Mouse (Mus musculus) embryonic facial prominence, embryonic 12.5 days (tissue): Measurements from ENCODE around the gene Treml1. TPM values are rescaled to one million over a fixed set of nuclear protein-coding genes. Genes with fewer than 3 reads are reported as not detected.

Experiments
- ATAC-seq: fragments of 200-750 bp; cut with Nextera tagmentation; 2 replicates; pipeline ENCODE4 v1.8.0; 2017; ENCODE audit not compliant: insufficient number of reproducible peaks, insufficient read depth, low FRiP score, low TSS enrichment
- H3K27ac ChIP-seq: fragments of 300-500 bp; sonication (generic); 2 replicates; pipeline ENCODE4 v1.5.1; 2016; ENCODE audit warnings: mild to moderate bottlenecking
- H3K27me3 ChIP-seq: fragments of 300-500 bp; sonication (generic); 2 replicates; pipeline ENCODE4 v1.6.1; 2016; ENCODE audit warnings: mild to moderate bottlenecking, moderate library complexity
- H3K36me3 ChIP-seq: fragments of 300-500 bp; sonication (generic); 2 replicates; pipeline ENCODE4 v1.6.1; 2016; ENCODE audit warnings: mild to moderate bottlenecking
- H3K4me1 ChIP-seq: fragments of 300-500 bp; sonication (generic); 2 replicates; pipeline ENCODE4 v1.6.1; 2016
- H3K4me2 ChIP-seq: fragments of 300-500 bp; sonication (generic); replicated peaks from 2 replicates; pipeline ENCODE4 v1.6.1; 2016; ENCODE audit warnings: mild to moderate bottlenecking, moderate library complexity
- H3K4me3 ChIP-seq: fragments of 300-500 bp; sonication (generic); 2 replicates; pipeline ENCODE4 v1.5.1; 2016; ENCODE audit warnings: mild to moderate bottlenecking
- H3K9ac ChIP-seq: fragments of 300-500 bp; sonication (generic); 2 replicates; pipeline ENCODE4 v1.6.1; 2016; ENCODE audit warnings: mild to moderate bottlenecking, moderate library complexity
- H3K9me3 ChIP-seq: fragments of 300-500 bp; sonication (generic); 2 replicates; pipeline ENCODE4 v1.6.1; 2016; ENCODE audit warnings: mild to moderate bottlenecking, moderate library complexity
- WGBS: fragments of 180-500 bp; shearing (Covaris S2); methylation state at CpG from one replicate; pipeline ENCODE4 v1.1.7; 2016; 5-methylcytosine and 5-hydroxymethylcytosine counted together
- polyA plus RNA-seq: library from polyadenylated mRNA; unstranded; fragments of >200 nt; fragmentation: Nextera tagmentation; extraction: Ambion mirVana; gene quantifications from 2 replicates; pipeline ENCODE4 v1.2.1, GENCODE M21; 2016

Treml1 gene
- polyA plus RNA-seq, 1 experiment from 2014 or later, result 1.9 TPM

- Histone ChIP-seq H3K9me3 (no peaks in the 10 kb centered on the region), H3K27me3 (no peaks in the 10 kb centered on the region), H3K27ac (no peak overlapping the region), H3K9ac (no peak overlapping the region), H3K4me2 (no peak overlapping the region), H3K4me1 (no peaks in the 10 kb centered on the region), H3K4me3 (no peak overlapping the region), H3K36me3 (peaks cover 99% of the 10 kb centered on the region)
- no peak for ATAC-seq
- 94% methylated on average over 5 of the region's 5 CpGs for WGBS
Measured at GRCm38 (mm10) chr17:48391446-48391845, 31.7 kb downstream of the Treml1 start.

GRCm38 (mm10) chr17:48392616-48393015, 32.9 kb downstream of the Treml1 start:
- 97% methylated on average over 3 of the region's 3 CpGs for WGBS
- Histone ChIP-seq H3K4me2 (no peak overlapping the region), H3K9ac (no peak overlapping the region), H3K27ac (no peak overlapping the region), H3K36me3 (peaks cover 91% of the 10 kb centered on the region), H3K27me3 (no peaks in the 10 kb centered on the region), H3K9me3 (no peaks in the 10 kb centered on the region), H3K4me1 (no peaks in the 10 kb centered on the region), H3K4me3 (no peak overlapping the region)
- no peak for ATAC-seq

- H3K9me3 ChIP-seq, result no peaks in the 10 kb centered on the region
- ATAC-seq, result no peak
- 87% methylated on average over 4 of the region's 4 CpGs for WGBS
- no peak overlapping the region for H3K4me2 ChIP-seq
- no peaks in the 10 kb centered on the region for H3K4me1 ChIP-seq
- H3K27ac ChIP-seq, result no peak overlapping the region
- H3K36me3 ChIP-seq, result peaks cover 31% of the 10 kb centered on the region
- H3K4me3 ChIP-seq, result no peak overlapping the region
- no peaks in the 10 kb centered on the region for H3K27me3 ChIP-seq
- no peak overlapping the region for H3K9ac ChIP-seq
Measured at GRCm38 (mm10) chr17:48401710-48402109, 42.0 kb downstream of the Treml1 start.

- H3K36me3 ChIP-seq, result peaks cover 28% of the 10 kb centered on the region
- no peaks in the 10 kb centered on the region for H3K27me3 ChIP-seq
- peaks cover 9% of the 10 kb centered on the region for H3K4me1 ChIP-seq
- no peak overlapping the region for H3K9ac ChIP-seq
- no peaks in the 10 kb centered on the region for H3K9me3 ChIP-seq
- no peak overlapping the region for H3K4me3 ChIP-seq
- 91% methylated on average over 3 of the region's 3 CpGs for WGBS
- no peak for ATAC-seq
- no peak overlapping the region for H3K27ac ChIP-seq
- H3K4me2 ChIP-seq, result no peak overlapping the region
Measured at GRCm38 (mm10) chr17:48402751-48403150, 43.0 kb downstream of the Treml1 start.

GRCm38 (mm10) chr17:48403848-48404247, 44.1 kb downstream of the Treml1 start:
- Histone ChIP-seq H3K4me3 (no peak overlapping the region), H3K4me1 (peaks cover 11% of the 10 kb centered on the region), H3K4me2 (no peak overlapping the region), H3K9me3 (no peaks in the 10 kb centered on the region), H3K27me3 (no peaks in the 10 kb centered on the region), H3K36me3 (peaks cover 18% of the 10 kb centered on the region), H3K27ac (no peak overlapping the region), H3K9ac (no peak overlapping the region)
- no peak for ATAC-seq
- WGBS, result 93% methylated on average over 2 of the region's 2 CpGs

- H3K4me3 ChIP-seq, result no peak overlapping the region
- no peak overlapping the region for H3K4me2 ChIP-seq
- WGBS, result 75% methylated on average over 1 of the region's 1 CpGs
- H3K4me1 ChIP-seq, result peaks cover 11% of the 10 kb centered on the region
- no peak overlapping the region for H3K9ac ChIP-seq
- peaks cover 9% of the 10 kb centered on the region for H3K36me3 ChIP-seq
- no peaks in the 10 kb centered on the region for H3K27me3 ChIP-seq
- H3K27ac ChIP-seq, result no peak overlapping the region
- no peaks in the 10 kb centered on the region for H3K9me3 ChIP-seq
- ATAC-seq, result no peak
Measured at GRCm38 (mm10) chr17:48404706-48405105, 45.0 kb downstream of the Treml1 start.

GRCm38 (mm10) chr17:48407154-48407553, 47.4 kb downstream of the Treml1 start:
- peaks cover 6% of the 10 kb centered on the region; the same call in 1 of the 2 replicates for H3K36me3 ChIP-seq
- peak overlapping the region; percentile 76 for H3K4me2 ChIP-seq
- ATAC-seq, result no peak
- WGBS, result 89% methylated on average over 4 of the region's 4 CpGs
- no peaks in the 10 kb centered on the region for H3K9me3 ChIP-seq
- H3K4me3 ChIP-seq, result no peak overlapping the region
- no peaks in the 10 kb centered on the region for H3K27me3 ChIP-seq
- H3K9ac ChIP-seq, result no peak overlapping the region
- H3K27ac ChIP-seq, result no peak overlapping the region
- peaks cover 15% of the 10 kb centered on the region for H3K4me1 ChIP-seq

- Histone ChIP-seq H3K27ac (peak overlapping the region; percentile 100), H3K36me3 (peaks cover 9% of the 10 kb centered on the region), H3K9ac (peak overlapping the region; percentile 93), H3K4me3 (peak overlapping the region; percentile 79), H3K9me3 (no peaks in the 10 kb centered on the region), H3K4me1 (peaks cover 15% of the 10 kb centered on the region), H3K4me2 (peak overlapping the region; percentile 76), H3K27me3 (no peaks in the 10 kb centered on the region)
- ATAC-seq, result no peak
- 10% methylated on average over 8 of the region's 8 CpGs for WGBS
Measured at GRCm38 (mm10) chr17:48407910-48408525, 48.3 kb downstream of the Treml1 start.

- Histone ChIP-seq H3K27me3 (no peaks in the 10 kb centered on the region), H3K9ac (peak overlapping the region; percentile 93), H3K4me2 (peak overlapping the region; percentile 76), H3K9me3 (no peaks in the 10 kb centered on the region), H3K27ac (peak overlapping the region; percentile 100), H3K4me1 (peaks cover 15% of the 10 kb centered on the region), H3K4me3 (peak overlapping the region; percentile 79), H3K36me3 (peaks cover 12% of the 10 kb centered on the region)
- peak; percentile 19; the same call in 1 of the 2 replicates for ATAC-seq
- under 1% methylated on average over 47 of the region's 47 CpGs for WGBS
Measured at GRCm38 (mm10) chr17:48408526-48409291, 49.0 kb downstream of the Treml1 start.

- Histone ChIP-seq H3K4me3 (peak within 1 kb of the TSS; percentile 79), H3K27ac (peak within 1 kb of the TSS; percentile 100), H3K27me3 (no peaks in the 10 kb centered on the region), H3K9me3 (no peaks in the 10 kb centered on the region), H3K4me1 (peaks cover 15% of the 10 kb centered on the region), H3K9ac (peak within 1 kb of the TSS; percentile 93), H3K36me3 (peaks cover 22% of the 10 kb centered on the region), H3K4me2 (peak within 1 kb of the TSS; percentile 76)
- peak; percentile 97 for ATAC-seq
- under 1% methylated on average over 84 of the region's 84 CpGs for WGBS
Measured at GRCm38 (mm10) chr17:48409380-48410298, 49.9 kb downstream of the Treml1 start, which contains the start of the genes Nfya and Oard1. TSS of gene Nfya (minus strand) at chr17:48409906. TSS of gene Oard1 (plus strand) at chr17:48410014.

GRCm38 (mm10) chr17:48410299-48410785, 50.6 kb downstream of the Treml1 start:
- peak overlapping the region; percentile 100 for H3K27ac ChIP-seq
- no peaks in the 10 kb centered on the region for H3K9me3 ChIP-seq
- peak overlapping the region; percentile 65 for H3K4me2 ChIP-seq
- H3K27me3 ChIP-seq, result no peaks in the 10 kb centered on the region
- H3K4me3 ChIP-seq, result peak overlapping the region; percentile 79
- H3K4me1 ChIP-seq, result peaks cover 15% of the 10 kb centered on the region
- H3K36me3 ChIP-seq, result peaks cover 29% of the 10 kb centered on the region
- 0 out of 2 replicates have a peak, but pooled peaks have one; percentile 2 for ATAC-seq
- WGBS, result under 1% methylated on average over 13 of the region's 13 CpGs
- H3K9ac ChIP-seq, result peak overlapping the region; percentile 68
